Mouse (Mus musculus) embryonic facial prominence, embryonic 14.5 days (tissue): ENCODE data around the gene Pnkp. TPM values are rescaled to one million over a fixed set of nuclear protein-coding genes. Genes with fewer than 3 reads are reported as not detected.

Experiments used
- ATAC-seq: fragments of 200-750 bp; cut with Nextera tagmentation; 2 replicates; pipeline ENCODE4 v1.8.0; 2017; ENCODE audit warnings: low read depth, moderate number of reproducible peaks, moderate TSS enrichment
- DNase-seq: peaks from one replicate; pipeline ENCODE4 v3.0.0-alpha.2; 2015; ENCODE audit warnings: low spot score
- H3K27ac ChIP-seq: fragments of 300-500 bp; sonication (generic); replicated peaks from 2 replicates; pipeline ENCODE4 v1.5.1; 2014; ENCODE audit warnings: low read depth, mild to moderate bottlenecking, low read length, moderate library complexity
- H3K27me3 ChIP-seq: fragments of 300-500 bp; sonication (generic); replicated peaks from 2 replicates; pipeline ENCODE4 v1.6.1; 2014; ENCODE audit warnings: low read length; ENCODE audit not compliant: control insufficient read depth, insufficient read depth
- H3K36me3 ChIP-seq: fragments of 300-500 bp; sonication (generic); 2 replicates; pipeline ENCODE4 v1.6.1; 2014; ENCODE audit warnings: low read length, mixed read lengths; ENCODE audit not compliant: control insufficient read depth, insufficient read depth
- H3K4me1 ChIP-seq: fragments of 300-500 bp; sonication (generic); 2 replicates; pipeline ENCODE4 v1.6.1; 2014; ENCODE audit warnings: antibody characterized with exemption, low read length; ENCODE audit not compliant: control insufficient read depth, insufficient read depth
- H3K4me2 ChIP-seq: fragments of 300-500 bp; sonication (generic); 2 replicates; pipeline ENCODE4 v1.6.1; 2014; ENCODE audit warnings: low read depth, mild to moderate bottlenecking, low read length, moderate library complexity, mixed read lengths
- H3K4me3 ChIP-seq: fragments of 300-500 bp; sonication (generic); 2 replicates; pipeline ENCODE4 v1.5.1; 2014; ENCODE audit warnings: low read depth, mild to moderate bottlenecking, low read length
- H3K9ac ChIP-seq: fragments of 300-500 bp; sonication (generic); 2 replicates; pipeline ENCODE4 v1.6.1; 2014; ENCODE audit warnings: low read depth, mild to moderate bottlenecking, low read length, moderate library complexity, mixed read lengths
- H3K9me3 ChIP-seq: fragments of 300-500 bp; sonication (generic); 2 replicates; pipeline ENCODE4 v1.6.1; 2016; ENCODE audit warnings: low read length; ENCODE audit not compliant: control insufficient read depth
- WGBS: fragments of 180-500 bp; shearing (Covaris S2); extraction: QIAGEN DNeasy Blood & Tissue Kit; methylation state at CpG from one replicate; pipeline ENCODE4 v1.1.7; 2014; 5-methylcytosine and 5-hydroxymethylcytosine counted together
- polyA plus RNA-seq: library from polyadenylated mRNA; unstranded; fragments of >200 nt; fragmentation: Nextera tagmentation; extraction: Ambion mirVana; gene quantifications from 2 replicates; pipeline ENCODE4 v1.2.1, GENCODE M21; 2014

Gene Pnkp
- polyA plus RNA-seq, 1 experiment from 2014 or later, result 23.4 TPM

GRCm38 (mm10) chr7:44847772-44848171 is 9.2 kb upstream of the Pnkp start:
- Histone ChIP-seq H3K4me2 (peak overlapping the region; percentile 66), H3K4me3 (peak overlapping the region; percentile 68), H3K9ac (peak overlapping the region; percentile 57), H3K27ac (no peak overlapping the region), H3K4me1 (peaks cover 14% of the 10 kb centered on the region), H3K27me3 (no peaks in the 10 kb centered on the region), H3K9me3 (no peaks in the 10 kb centered on the region), H3K36me3 (peaks cover 51% of the 10 kb centered on the region)
- ATAC-seq (no peak), DNase-seq (no peak)
- 81% methylated on average over 5 of the region's 5 CpGs for WGBS

GRCm38 (mm10) chr7:44848561-44849415 is 8.2 kb upstream of the Pnkp start, which contains the start of the genes Akt1s1 and Tbc1d17:
Gene Akt1s1 (plus strand): TSS chr7:44848991.
Gene Tbc1d17 (minus strand): TSS chr7:44849079.
- no peaks in the 10 kb centered on the region for H3K9me3 ChIP-seq
- DNase-seq, result peak; percentile 99
- peak; percentile 89 for ATAC-seq
- peak within 1 kb of the TSS; percentile 68 for H3K4me3 ChIP-seq
- H3K9ac ChIP-seq, result peak within 1 kb of the TSS; percentile 81
- 1% methylated on average over 52 of the region's 54 CpGs for WGBS
- peak within 1 kb of the TSS; percentile 95 for H3K27ac ChIP-seq
- no peaks in the 10 kb centered on the region for H3K27me3 ChIP-seq
- H3K36me3 ChIP-seq, result peaks cover 50% of the 10 kb centered on the region
- H3K4me1 ChIP-seq, result peaks cover 18% of the 10 kb centered on the region
- peak within 1 kb of the TSS; percentile 66 for H3K4me2 ChIP-seq

- no peaks in the 10 kb centered on the region for H3K9me3 ChIP-seq
- peak overlapping the region; percentile 66 for H3K4me2 ChIP-seq
- DNase-seq (peak; percentile 97), ATAC-seq (peak; percentile 72)
- peaks cover 23% of the 10 kb centered on the region for H3K4me1 ChIP-seq
- H3K27ac ChIP-seq, result peak overlapping the region; percentile 95
- H3K4me3 ChIP-seq, result peak overlapping the region; percentile 68
- peaks cover 42% of the 10 kb centered on the region for H3K36me3 ChIP-seq
- H3K9ac ChIP-seq, result peak overlapping the region; percentile 81
- under 1% methylated on average over 39 of the region's 41 CpGs for WGBS
- H3K27me3 ChIP-seq, result no peaks in the 10 kb centered on the region
These were observed 7.4 kb upstream of the Pnkp start for GRCm38 (mm10) chr7:44849416-44850111.

- H3K4me3 ChIP-seq, result peak overlapping the region; percentile 68
- H3K9ac ChIP-seq, result peak overlapping the region; percentile 81
- peak overlapping the region; percentile 66 for H3K4me2 ChIP-seq
- peak overlapping the region; percentile 95 for H3K27ac ChIP-seq
- H3K36me3 ChIP-seq, result peaks cover 36% of the 10 kb centered on the region
- WGBS, result 1% methylated on average over 12 of the region's 33 CpGs
- no peaks in the 10 kb centered on the region for H3K27me3 ChIP-seq
- H3K4me1 ChIP-seq, result peaks cover 27% of the 10 kb centered on the region
- ATAC-seq, result peak; percentile 31
- DNase-seq, result peak; percentile 93
- no peaks in the 10 kb centered on the region for H3K9me3 ChIP-seq
These were observed 6.8 kb upstream of the Pnkp start for GRCm38 (mm10) chr7:44850146-44850545.

GRCm38 (mm10) chr7:44850789-44851624 is 5.9 kb upstream of the Pnkp start:
- Histone ChIP-seq H3K27me3 (no peaks in the 10 kb centered on the region), H3K4me2 (peak overlapping the region; percentile 66), H3K4me1 (peaks cover 30% of the 10 kb centered on the region), H3K36me3 (peaks cover 28% of the 10 kb centered on the region), H3K9ac (peak overlapping the region; percentile 81), H3K27ac (peak overlapping the region; percentile 95), H3K9me3 (no peaks in the 10 kb centered on the region), H3K4me3 (peak overlapping the region; percentile 68)
- WGBS, result 83% methylated on average over 8 of the region's 8 CpGs
- no peak for ATAC-seq
- no peak for DNase-seq

- ATAC-seq, result no peak
- Histone ChIP-seq H3K9ac (no peak overlapping the region), H3K9me3 (no peaks in the 10 kb centered on the region), H3K36me3 (peaks cover 20% of the 10 kb centered on the region; the same call in 1 of the 2 replicates), H3K4me2 (no peak overlapping the region), H3K4me1 (peaks cover 36% of the 10 kb centered on the region), H3K4me3 (no peak overlapping the region), H3K27me3 (no peaks in the 10 kb centered on the region), H3K27ac (no peak overlapping the region; the same call in 1 of the 2 replicates)
- no peak for DNase-seq
- 93% methylated on average over 12 of the region's 12 CpGs for WGBS
These were observed 5.2 kb upstream of the Pnkp start for GRCm38 (mm10) chr7:44851625-44852234.

GRCm38 (mm10) chr7:44852259-44853027 is 4.5 kb upstream of the Pnkp start:
- Histone ChIP-seq H3K4me1 (peaks cover 35% of the 10 kb centered on the region), H3K9ac (no peak overlapping the region), H3K36me3 (peaks cover 18% of the 10 kb centered on the region; the same call in 1 of the 2 replicates), H3K9me3 (no peaks in the 10 kb centered on the region), H3K27me3 (no peaks in the 10 kb centered on the region), H3K4me3 (no peak overlapping the region), H3K4me2 (no peak overlapping the region), H3K27ac (no peak overlapping the region)
- WGBS, result 93% methylated on average over 33 of the region's 36 CpGs
- no peak for ATAC-seq
- DNase-seq, result no peak
